Mouse (Mus musculus) ovary, postnatal 10 days (tissue): ENCODE measurements around the gene Mpv17l.
"Not testable (repeated sequence)": the region's sequence is repeated elsewhere in the genome, so short reads cannot be mapped to it uniquely, and the experiment has no call there.

Experiments
- DNase-seq: peaks from one replicate; pipeline ENCODE4 v3.0.0; 2022; ENCODE audit warnings: low spot score

Gene Mpv17l

DNA sequence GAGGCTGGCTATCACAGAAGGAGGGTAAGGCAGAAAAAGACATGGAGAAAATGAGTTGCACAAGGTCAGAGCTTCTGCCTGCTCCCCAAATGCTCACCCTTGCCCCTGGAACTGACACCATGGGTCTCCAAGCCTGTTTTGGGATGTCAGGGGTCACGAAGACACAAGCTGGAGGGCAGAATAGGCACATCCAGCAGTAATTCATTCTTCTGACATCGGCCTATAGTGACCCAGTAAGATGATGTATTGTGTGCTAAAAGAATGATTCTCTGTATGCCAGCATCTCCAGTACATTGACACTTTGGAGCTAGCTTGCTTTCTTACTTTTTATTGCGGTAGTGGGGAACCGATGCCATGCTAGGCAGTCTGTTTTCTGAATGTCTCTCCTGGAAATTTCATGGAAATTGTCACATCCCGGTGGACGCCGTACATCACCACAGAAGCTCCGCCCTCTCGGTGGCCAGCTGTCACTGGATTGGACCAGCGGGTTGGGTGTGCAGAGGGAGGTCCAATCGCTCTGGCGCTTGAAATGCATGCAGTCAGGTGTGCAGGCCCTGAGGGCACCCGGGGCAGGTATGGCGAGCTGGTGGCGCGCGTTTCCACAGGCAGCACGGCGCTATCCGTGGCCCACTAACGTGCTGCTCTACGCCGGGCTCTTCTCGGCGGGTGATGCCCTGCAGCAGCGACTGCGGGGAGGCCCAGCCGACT, 37.3 kb downstream of the Mpv17l start:
- peak; percentile 3 for DNase-seq

- DNase-seq = peak; percentile 9
These were observed 38.0 kb downstream of the Mpv17l start for GRCm38 (mm10) chr16:13940847-13941395.

DNA sequence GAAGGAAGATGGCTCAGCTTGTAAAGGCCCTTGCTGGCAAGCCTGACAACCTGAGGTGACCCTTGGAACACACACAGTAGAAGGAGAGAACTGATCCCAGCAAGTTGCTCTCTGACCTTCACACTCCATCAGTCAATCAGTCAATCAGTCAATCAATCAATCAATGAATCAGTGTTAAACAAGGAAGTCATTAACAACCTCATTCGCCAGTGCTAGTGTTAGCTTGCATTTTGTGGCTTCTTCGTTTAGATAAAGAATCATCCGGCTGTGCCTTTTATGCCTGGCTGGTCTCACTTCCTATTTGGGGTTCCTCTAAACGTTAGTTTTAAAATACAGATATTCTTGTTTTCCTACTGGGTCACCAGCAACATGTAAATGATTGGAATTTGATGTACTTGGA, 41.2 kb downstream of the Mpv17l start:
- DNase-seq = no peak

GRCm38 (mm10) chr16:13944752-13945151, 41.8 kb downstream of the Mpv17l start:
- DNase-seq = no peak

DNA sequence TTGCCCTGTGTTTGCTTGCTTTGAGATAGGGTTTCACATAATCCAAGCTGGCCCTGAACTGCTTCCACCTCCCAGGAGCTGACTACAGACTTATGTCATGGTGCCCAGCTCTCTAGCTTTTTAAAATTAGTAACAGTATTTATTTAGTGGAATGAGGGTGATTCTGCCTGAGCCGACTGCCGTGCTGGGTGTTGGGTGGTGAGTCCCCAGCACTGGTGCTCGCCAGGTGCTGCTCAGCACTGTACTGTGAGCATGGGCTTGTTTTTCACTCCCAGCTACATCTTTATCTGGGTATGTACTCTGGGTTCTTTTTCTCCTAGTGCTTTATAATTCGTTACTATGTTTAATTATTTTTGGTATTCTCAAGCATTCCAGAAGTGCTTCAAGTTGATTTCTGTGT, 42.2 kb downstream of the Mpv17l start:
- no peak for DNase-seq

DNA sequence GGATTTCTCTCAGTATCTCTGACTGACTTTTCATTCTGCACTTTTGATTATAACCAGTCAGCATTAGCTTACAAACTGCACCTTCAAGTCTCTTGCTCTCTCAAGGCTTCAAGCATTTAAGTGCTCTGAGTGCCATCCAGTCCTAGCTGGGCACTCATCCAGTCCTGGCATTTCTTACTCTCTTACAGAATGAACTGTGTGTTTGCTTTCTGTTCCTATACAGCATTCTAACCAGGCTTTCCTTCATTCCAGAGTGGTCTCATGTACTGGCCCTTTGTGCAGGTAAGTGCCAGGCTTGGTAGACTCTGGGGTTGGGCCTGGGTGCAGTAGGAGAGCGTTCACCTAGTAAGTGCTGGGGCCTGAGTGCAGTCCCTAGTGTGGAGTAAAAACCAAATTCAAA, 43.3 kb downstream of the Mpv17l start:
- no peak for DNase-seq

DNA sequence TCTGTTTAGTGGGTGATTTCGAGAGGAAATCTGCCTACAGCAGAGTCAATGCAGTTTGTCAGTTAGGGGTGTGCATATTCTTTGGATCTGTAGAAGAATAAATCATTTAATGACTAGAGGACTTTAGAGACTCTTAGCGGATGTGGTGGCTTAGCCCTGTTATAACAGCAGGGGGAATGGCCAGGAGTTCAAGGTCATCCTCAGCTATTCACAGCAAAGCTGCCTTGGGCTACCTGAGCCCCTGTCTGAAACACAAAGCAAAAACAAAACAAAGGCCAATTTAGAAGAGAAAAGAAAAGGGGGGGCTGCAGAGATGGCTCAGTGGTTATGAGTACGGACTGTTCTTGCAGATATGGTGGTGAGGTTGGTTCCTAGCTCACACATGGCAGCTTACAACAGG, 48.3 kb downstream of the Mpv17l start:
- no peak for DNase-seq

GRCm38 (mm10) chr16:13962053-13962452, 59.1 kb downstream of the Mpv17l start:
- DNase-seq = no peak

DNA sequence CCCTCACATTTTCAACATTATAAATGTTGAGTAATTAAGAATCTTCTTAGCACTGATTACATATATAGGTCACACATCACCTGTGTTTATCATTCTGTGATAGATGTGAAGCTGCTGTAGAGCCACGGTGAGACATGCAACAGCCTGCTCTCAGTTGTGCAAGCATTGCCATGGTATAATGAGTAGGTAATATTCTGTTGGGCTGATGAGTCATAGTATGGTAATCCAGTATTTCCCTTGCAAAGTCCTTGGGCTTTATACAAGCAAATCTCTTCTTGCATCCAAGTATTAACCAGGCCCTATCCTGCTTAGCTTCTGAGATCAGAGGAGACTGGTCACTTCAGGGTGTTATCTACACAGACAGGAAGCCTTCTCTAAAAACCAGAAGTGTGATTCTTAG, 66.1 kb downstream of the Mpv17l start:
- no peak for DNase-seq

DNA sequence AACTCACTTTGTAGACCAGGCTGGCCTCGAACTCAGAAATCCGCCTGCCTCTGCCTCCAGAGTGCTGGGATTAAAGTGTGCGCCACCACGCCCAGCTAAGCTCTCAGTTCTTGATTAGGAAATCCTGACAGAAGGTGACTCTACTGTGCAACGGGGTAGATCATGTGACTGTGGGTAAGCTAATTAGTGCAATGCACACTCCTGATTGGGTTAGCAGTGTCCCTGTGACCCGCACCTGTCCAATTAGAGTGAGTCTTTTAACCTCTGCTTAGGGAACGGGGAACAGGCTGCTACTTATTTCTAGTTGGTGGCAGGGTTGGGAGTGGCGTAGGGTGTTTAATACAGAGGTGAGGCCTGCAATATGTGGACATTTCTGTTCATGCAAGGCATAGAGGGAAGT, 69.1 kb downstream of the Mpv17l start:
- no peak for DNase-seq

DNA sequence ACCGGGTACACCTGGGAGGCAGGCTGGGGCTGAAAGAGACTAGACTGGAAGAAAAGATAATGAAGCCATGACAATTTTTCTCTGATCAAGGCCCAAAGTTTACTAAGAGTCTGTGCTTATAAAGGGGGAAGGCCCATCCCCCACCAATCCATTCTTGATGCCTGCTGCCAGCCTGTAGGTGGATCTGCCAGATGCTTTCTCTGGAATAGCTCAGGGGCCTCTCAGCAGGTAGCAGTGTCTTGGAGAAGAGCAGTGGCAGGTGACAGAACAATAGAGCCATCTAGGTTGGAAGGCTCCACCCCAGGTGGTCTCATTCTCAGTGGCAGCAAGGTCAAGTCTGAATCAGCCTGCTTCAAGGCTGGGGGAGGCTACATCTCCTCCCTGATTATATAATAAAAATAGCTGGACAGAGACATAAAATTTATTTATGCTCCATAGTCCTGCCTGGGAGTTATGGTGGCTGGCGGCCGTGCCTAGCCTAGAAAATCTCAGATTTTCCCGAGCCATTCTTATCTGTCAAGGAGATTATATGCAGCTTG, 73.5 kb downstream of the Mpv17l start:
- not testable (repeated sequence) for DNase-seq

DNA sequence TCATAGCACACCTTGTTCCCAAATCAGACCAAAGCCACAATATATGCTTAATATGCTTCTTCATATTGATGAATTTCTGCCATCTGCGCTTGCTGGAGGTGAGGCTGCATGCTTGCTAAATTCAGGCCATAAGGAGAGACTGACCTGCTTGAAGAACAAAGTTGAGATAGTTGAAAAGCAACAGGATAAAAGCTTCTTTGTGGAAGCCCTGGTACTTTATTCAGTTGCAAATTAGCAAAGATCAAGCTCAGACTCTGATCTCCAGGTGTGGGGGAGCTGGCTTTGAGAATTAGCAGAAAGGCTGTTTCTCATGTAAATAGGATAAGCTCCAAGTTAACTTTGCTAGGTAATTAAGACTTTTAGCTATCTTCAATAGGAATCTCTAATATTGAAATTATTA, 74.1 kb downstream of the Mpv17l start:
- not testable (repeated sequence) for DNase-seq

GRCm38 (mm10) chr16:13981726-13982125, 78.8 kb downstream of the Mpv17l start:
- not testable (repeated sequence) for DNase-seq

- DNase-seq = no peak
These were observed 80.2 kb downstream of the Mpv17l start for GRCm38 (mm10) chr16:13983161-13983560.

DNA sequence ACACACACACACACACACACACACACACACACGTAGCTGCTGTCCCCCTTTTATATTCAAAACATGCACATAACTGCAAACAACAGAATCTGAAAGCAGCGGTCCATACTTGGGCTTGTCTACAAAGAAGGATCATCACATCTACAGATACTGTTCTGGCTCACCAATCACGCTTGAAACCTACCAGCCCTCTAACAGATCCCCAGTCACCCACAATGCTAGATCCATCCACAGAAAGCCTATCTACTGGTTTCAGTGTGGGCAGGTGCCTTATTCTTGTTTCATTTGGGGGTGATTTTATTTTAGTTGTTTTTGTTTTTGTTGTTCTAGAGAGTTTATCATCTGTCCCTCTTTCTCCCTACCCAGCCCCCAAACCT, 83.2 kb downstream of the Mpv17l start:
- DNase-seq = no peak

DNA sequence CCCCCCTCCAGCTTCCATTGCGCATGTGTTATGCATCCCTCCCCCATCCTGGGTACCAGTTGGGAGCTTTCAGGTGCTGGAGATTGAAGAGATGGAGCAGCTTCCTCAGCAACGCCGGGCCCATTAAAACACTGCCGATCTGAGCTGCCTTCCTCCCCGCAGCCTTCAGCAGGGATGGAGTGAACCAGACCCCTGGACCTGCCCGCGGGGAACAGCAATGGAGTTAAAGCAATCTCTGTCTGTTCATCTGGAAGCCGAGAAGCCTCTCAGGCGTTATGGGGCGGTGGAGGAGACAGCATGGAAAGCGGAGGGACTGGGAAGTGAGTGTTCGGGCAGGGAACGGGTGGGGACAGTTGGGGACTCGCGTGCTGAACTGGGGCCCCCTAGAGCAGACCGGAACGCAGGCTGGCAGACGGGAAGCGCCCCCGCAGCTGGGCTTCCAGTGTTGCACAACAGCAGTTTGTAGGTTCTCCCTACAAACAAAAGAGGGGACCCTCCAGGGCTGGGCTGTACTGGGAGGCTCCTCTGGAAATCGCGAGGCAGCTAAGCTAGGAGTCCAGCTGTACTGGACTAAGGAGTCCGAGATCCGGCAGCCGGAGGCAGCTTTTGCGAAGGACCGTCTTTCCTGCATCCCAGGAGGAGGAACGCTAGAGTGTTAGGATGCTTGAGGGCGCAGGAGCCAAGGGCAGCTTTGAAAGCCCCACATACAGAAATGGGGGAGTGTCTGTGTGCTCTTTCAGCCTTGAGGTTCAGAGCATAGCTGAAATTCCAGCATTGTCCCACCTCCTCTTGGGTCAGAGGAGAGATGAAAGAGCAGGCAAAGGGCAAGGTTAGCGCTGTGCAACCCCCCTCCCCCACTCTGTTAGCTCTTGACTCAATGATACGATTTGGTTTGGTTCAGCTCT, 83.9 kb downstream of the Mpv17l start, which contains the start of the genes 2900011O08Rik and Ifitm7:
Gene 2900011O08Rik, plus strand, starts transcription at position 31 of the 905 bp plus-strand sequence.
Gene Ifitm7, minus strand, starts transcription at position 315 of the 905 bp plus-strand sequence.
- DNase-seq = no peak

DNA sequence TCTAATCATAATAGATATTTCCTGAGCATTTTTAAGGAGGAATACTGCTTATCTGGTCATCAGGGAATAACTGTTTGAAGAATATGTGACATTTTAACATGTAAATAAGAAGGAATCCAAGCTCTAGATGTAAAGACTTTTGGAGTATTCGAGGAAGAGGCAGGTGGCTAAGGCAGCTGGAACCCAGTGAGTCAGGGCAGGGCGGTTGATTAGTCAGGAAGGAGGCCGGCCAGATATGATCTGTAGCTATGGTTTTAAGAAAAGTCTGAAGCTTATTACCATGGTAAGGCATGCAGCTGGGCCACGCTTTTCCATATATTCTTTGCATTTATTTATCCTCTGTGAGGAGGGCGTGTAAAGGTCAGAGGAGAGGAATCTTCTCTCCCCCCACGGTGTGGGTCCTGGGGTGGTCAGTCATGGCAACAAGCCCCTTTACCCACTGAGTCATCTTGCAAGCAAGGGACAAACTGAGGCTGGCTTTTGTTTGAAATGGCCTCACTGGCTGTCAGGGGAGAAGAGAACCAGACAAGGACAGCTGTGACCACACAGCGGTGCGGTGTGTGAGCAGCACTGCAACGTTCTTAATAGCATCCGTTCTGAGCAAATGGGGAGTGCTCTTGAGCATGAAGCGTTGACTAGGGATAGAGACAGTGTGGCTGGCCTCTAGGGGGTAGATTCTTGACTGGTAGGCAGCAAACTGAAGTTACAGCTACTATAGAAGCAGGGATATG, 89.7 kb downstream of the Mpv17l start:
- no peak for DNase-seq

DNA sequence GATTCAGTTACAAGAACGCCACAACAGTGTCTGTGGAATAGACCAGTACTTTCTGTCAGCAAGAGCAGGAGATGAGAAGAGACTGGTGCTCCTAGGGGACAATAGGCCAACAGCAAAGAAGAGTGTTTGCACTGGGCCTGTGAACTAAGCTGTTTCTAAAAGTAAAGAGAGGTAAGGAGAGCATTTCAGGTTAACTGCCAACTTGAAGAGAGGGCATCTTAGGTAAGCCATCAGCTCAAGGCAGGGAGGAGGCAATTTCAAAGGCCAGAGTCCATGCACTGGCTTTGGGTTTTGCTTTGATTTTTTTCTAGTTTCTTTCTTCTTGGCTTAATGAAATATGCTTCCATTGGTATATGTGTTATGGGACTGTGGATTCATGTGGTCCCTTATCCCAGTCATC, 91.1 kb downstream of the Mpv17l start:
- no peak for DNase-seq

GRCm38 (mm10) chr16:13994502-13994901, 91.5 kb downstream of the Mpv17l start:
- no peak for DNase-seq
